Mouse (Mus musculus): ENCODE data around the gene Slc29a3.

DNA sequence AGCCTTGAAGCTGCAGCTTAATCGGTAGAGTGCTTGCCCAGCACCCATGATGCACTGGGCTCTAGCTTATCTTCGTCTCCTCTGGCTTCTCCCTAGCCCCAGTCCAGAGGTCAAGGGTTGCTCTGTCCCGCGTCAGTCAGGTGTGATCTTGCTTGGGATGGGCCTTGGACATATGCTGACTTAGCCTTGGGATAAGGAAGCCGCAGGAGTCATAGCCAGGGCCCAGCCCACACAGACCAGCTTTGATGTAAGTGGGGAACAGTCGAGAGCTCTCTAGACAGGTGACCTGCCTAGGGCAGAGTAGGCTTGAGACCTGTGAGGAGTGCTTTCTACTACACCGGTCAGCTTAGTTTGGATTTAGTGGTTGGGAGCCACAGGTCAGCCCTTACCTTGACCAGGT lies 14.8 kb upstream of the Slc29a3 start:
- TF ChIP-seq CEBPB (IDR thresholded peaks at IDR 0.05; ENCODE audit: insufficient read depth, poor library complexity, severe bottlenecking) (no peak), POLR2A (IDR thresholded peaks at IDR 0.05; ENCODE audit: insufficient read length, low read depth) (no peak), MYOD1 (IDR thresholded peaks at IDR 0.05; ENCODE audit: control insufficient read depth in 1 of 3, insufficient read length in 2 of 3, low read depth in 2 of 3) (no peak), TCF3 (IDR thresholded peaks at IDR 0.05; ENCODE audit: insufficient read length, low read depth) (no peak), SRF (IDR thresholded peaks at IDR 0.05; ENCODE audit: control insufficient read depth, insufficient read length, low read depth) (no peak), MAX (IDR thresholded peaks at IDR 0.05; ENCODE audit: low read depth) (no peak), POLR2AphosphoS2 (IDR thresholded peaks at IDR 0.05; ENCODE audit: insufficient read length, low read depth) (no peak), E2F4 (IDR thresholded peaks at IDR 0.05; ENCODE audit: insufficient read depth) (no peak), MYOG (IDR thresholded peaks at IDR 0.05; ENCODE audit: control insufficient read depth in 1 of 3, insufficient read depth in 1 of 3, insufficient read length in 2 of 3, low read depth in 2 of 3) (no peak), TCF12 (IDR thresholded peaks at IDR 0.05; ENCODE audit: insufficient read depth, poor library complexity, severe bottlenecking) (no peak)

Data from myocyte (in vitro differentiated cells).